Mouse (Mus musculus) heart, embryonic 12.5 days (tissue): ENCODE measurements at regions not wholly inside any gene's neighbourhood (a gene's known extent, or its start where the extent isn't known, plus 50 kb on each side); places are given as distances from the start of the nearest gene placed in this dataset.

Experiments used
- ATAC-seq: fragments of 200-750 bp; cut with Nextera tagmentation; 2 replicates; pipeline ENCODE4 v1.8.0; 2017; ENCODE audit warnings: moderate TSS enrichment, moderate library complexity; ENCODE audit not compliant: insufficient number of reproducible peaks, low FRiP score
- H3K27ac ChIP-seq: fragments of 300-500 bp; sonication (generic); 2 replicates; pipeline ENCODE4 v1.5.1; 2016; ENCODE audit warnings: mild to moderate bottlenecking, moderate library complexity; ENCODE audit not compliant: poor library complexity, severe bottlenecking
- H3K27me3 ChIP-seq: fragments of 300-500 bp; sonication (generic); replicated peaks from 2 replicates; pipeline ENCODE4 v1.6.1; 2016; ENCODE audit warnings: mild to moderate bottlenecking, moderate library complexity
- H3K36me3 ChIP-seq: fragments of 300-500 bp; sonication (generic); 2 replicates; pipeline ENCODE4 v1.6.1; 2016; ENCODE audit warnings: mild to moderate bottlenecking, moderate library complexity
- H3K4me1 ChIP-seq: fragments of 300-500 bp; sonication (generic); replicated peaks from 2 replicates; pipeline ENCODE4 v1.6.1; 2016; ENCODE audit warnings: mild to moderate bottlenecking
- H3K4me2 ChIP-seq: fragments of 300-500 bp; sonication (generic); 2 replicates; pipeline ENCODE4 v1.6.1; 2016; ENCODE audit warnings: mild to moderate bottlenecking, moderate library complexity
- H3K4me3 ChIP-seq: fragments of 300-500 bp; sonication (generic); 2 replicates; pipeline ENCODE4 v1.5.1; 2016; ENCODE audit warnings: mild to moderate bottlenecking
- H3K9ac ChIP-seq: fragments of 300-500 bp; sonication (generic); 2 replicates; pipeline ENCODE4 v1.6.1; 2016; ENCODE audit warnings: mild to moderate bottlenecking, moderate library complexity
- H3K9me3 ChIP-seq: fragments of 300-500 bp; sonication (generic); replicated peaks from 2 replicates; pipeline ENCODE4 v1.6.1; 2016; ENCODE audit warnings: mild to moderate bottlenecking, moderate library complexity
- WGBS: fragments of 180-500 bp; shearing (Covaris S2); methylation state at CpG from one replicate; pipeline ENCODE4 v1.1.7; 2016; 5-methylcytosine and 5-hydroxymethylcytosine counted together

- peaks cover 7% of the 10 kb centered on the region for H3K4me1 ChIP-seq
- ATAC-seq = no peak
- WGBS = 72% methylated on average over 9 of the region's 9 CpGs
- H3K4me2 ChIP-seq = no peak overlapping the region
- no peaks in the 10 kb centered on the region for H3K36me3 ChIP-seq
- H3K9ac ChIP-seq = no peak overlapping the region
- H3K4me3 ChIP-seq = no peak overlapping the region
- H3K9me3 ChIP-seq = no peaks in the 10 kb centered on the region
- H3K27ac ChIP-seq = no peak overlapping the region
- H3K27me3 ChIP-seq = 0 out of 2 replicates have a peak, but pooled peaks cover 3% of the 10 kb centered on the region
These were observed 299.7 kb downstream of the Foxo1 start for GRCm38 (mm10) chr3:52567606-52568372.

DNA sequence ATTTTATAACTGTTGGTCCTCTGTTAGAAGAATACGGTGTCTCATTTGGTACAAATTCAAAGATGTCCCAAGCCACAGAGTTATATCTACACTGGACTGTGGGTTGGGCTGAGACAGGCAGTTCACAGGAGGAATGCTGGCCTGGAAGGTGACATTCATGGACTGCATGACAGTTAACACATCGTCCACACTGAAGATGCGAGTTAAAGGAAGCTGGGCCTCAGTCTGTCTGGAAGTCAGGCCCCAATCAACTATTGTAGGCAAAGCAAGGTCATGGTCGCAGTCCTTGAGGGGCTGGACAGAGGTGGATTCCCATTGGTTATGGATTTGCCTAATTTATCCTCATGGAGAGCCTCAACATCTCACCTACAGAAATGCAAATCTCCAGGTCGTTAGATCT is 295.5 kb downstream of the Foxo1 start:
- H3K9me3 ChIP-seq = no peaks in the 10 kb centered on the region
- H3K27ac ChIP-seq = no peak overlapping the region
- no peak for ATAC-seq
- H3K4me2 ChIP-seq = no peak overlapping the region
- no peak overlapping the region for H3K4me3 ChIP-seq
- H3K4me1 ChIP-seq = peaks cover 7% of the 10 kb centered on the region
- no peaks in the 10 kb centered on the region for H3K36me3 ChIP-seq
- H3K9ac ChIP-seq = no peak overlapping the region
- 70% methylated on average over 5 of the region's 5 CpGs for WGBS
- H3K27me3 ChIP-seq = no peaks in the 10 kb centered on the region

DNA sequence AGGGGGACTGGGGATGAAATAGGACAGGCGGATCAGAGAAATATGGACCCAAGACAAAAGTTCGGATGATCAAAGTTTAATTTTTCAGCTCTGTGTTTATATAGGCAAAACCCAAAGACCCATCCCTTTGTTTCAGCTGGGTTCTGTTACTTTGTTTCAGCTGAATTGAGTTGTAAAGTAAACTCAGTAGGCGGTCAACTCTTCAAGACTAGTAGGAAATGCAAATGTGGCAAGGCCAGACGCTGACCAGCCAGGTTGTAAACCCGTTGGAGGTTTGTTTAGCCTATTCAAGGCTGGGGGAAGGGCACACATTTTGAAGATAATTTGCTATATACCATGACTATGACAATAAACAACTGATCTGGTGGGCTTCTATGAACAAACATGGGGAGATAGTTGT is 294.7 kb downstream of the Foxo1 start:
- H3K9me3 ChIP-seq = no peaks in the 10 kb centered on the region
- H3K36me3 ChIP-seq = no peaks in the 10 kb centered on the region
- no peak overlapping the region for H3K4me3 ChIP-seq
- ATAC-seq = no peak
- no peak overlapping the region for H3K27ac ChIP-seq
- H3K27me3 ChIP-seq = no peaks in the 10 kb centered on the region
- no peak overlapping the region for H3K4me2 ChIP-seq
- WGBS = 57% methylated on average over 5 of the region's 5 CpGs
- H3K9ac ChIP-seq = no peak overlapping the region
- peaks cover 7% of the 10 kb centered on the region for H3K4me1 ChIP-seq

GRCm38 (mm10) chr3:52559481-52559880 is 291.3 kb downstream of the Foxo1 start:
- H3K36me3 ChIP-seq = no peaks in the 10 kb centered on the region
- 77% methylated on average over 10 of the region's 10 CpGs for WGBS
- H3K4me2 ChIP-seq = no peak overlapping the region
- no peaks in the 10 kb centered on the region for H3K9me3 ChIP-seq
- no peak overlapping the region for H3K27ac ChIP-seq
- no peak overlapping the region for H3K4me3 ChIP-seq
- no peaks in the 10 kb centered on the region for H3K4me1 ChIP-seq
- H3K9ac ChIP-seq = no peak overlapping the region
- no peak for ATAC-seq
- no peaks in the 10 kb centered on the region for H3K27me3 ChIP-seq

DNA sequence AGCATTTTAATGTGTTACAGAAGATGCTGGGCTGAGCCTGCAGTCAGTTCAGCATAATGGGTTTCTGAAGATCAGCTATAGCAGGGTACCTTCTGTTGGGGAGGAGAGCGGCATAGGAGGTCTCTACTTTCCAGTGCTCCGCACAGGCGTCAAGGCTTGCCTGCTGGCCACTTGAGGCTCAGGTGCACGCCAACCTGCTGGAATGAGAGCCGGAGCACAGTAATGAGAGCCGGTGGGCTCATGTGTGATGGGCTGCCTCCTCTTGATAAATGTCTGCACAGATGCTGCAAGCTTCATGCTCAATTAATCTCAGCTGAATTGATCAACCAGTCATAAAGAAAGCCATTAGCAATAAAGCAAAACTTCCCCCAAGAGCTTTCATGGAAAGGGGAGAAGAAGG is 290.6 kb downstream of the Foxo1 start:
- no peak overlapping the region for H3K27ac ChIP-seq
- ATAC-seq = no peak
- H3K36me3 ChIP-seq = no peaks in the 10 kb centered on the region
- 92% methylated on average over 6 of the region's 6 CpGs for WGBS
- H3K27me3 ChIP-seq = no peaks in the 10 kb centered on the region
- H3K4me3 ChIP-seq = no peak overlapping the region
- H3K9ac ChIP-seq = no peak overlapping the region
- no peaks in the 10 kb centered on the region for H3K9me3 ChIP-seq
- no peaks in the 10 kb centered on the region for H3K4me1 ChIP-seq
- no peak overlapping the region for H3K4me2 ChIP-seq

GRCm38 (mm10) chr3:52557296-52557695 is 289.2 kb downstream of the Foxo1 start:
- Histone ChIP-seq H3K4me3 (no peak overlapping the region), H3K9ac (no peak overlapping the region), H3K27me3 (no peaks in the 10 kb centered on the region), H3K4me1 (no peaks in the 10 kb centered on the region), H3K9me3 (0 out of 2 replicates have a peak, but pooled peaks cover 3% of the 10 kb centered on the region), H3K36me3 (no peaks in the 10 kb centered on the region), H3K27ac (no peak overlapping the region), H3K4me2 (no peak overlapping the region)
- WGBS = 82% methylated on average over 4 of the region's 4 CpGs
- ATAC-seq = no peak

DNA sequence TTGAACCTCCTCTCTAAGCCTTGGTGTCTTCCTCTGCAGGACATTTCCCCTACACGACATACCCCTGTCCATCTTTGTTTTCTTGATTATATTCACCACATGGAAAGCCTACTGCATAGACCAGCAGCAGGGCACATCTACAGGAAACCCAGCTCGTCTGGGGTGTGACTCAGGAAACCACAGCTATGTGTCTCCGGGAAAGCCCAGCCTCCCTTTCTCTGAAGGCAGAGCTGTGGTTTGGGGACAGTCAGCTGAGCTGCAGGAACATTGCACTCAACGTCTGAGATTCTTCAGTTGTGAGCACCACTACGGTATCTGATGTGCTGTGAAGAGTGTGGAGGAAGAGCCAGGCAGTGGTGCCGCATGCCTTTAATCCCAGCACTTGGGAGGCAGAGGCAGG is 286.9 kb downstream of the Foxo1 start:
- Histone ChIP-seq H3K9ac (no peak overlapping the region), H3K4me3 (no peak overlapping the region), H3K4me2 (no peak overlapping the region), H3K27ac (no peak overlapping the region), H3K27me3 (no peaks in the 10 kb centered on the region), H3K4me1 (no peaks in the 10 kb centered on the region), H3K9me3 (0 out of 2 replicates have a peak, but pooled peaks cover 3% of the 10 kb centered on the region), H3K36me3 (no peaks in the 10 kb centered on the region)
- WGBS = 49% methylated on average over 6 of the region's 6 CpGs
- no peak for ATAC-seq

DNA sequence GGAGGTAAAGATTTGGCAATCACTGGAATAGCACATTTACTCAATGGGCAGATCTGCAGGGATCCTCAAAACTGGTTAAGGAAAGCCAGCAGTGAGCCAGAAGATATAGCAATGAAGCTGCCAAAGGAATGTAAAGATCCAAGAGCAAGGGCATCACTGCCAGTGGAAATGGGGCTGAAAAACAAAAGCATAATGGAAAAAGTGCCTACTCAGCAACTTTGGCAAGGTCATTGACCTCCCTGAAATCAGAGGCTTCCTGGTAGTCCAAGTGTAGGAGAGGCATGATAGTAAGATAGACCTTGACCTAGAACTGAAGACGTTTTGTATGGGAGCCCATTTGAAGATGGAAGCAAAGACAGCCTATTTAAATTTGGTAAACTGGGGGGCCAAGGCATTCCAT is 286.4 kb downstream of the Foxo1 start:
- H3K4me1 ChIP-seq = no peaks in the 10 kb centered on the region
- no peak for ATAC-seq
- no peak overlapping the region for H3K9ac ChIP-seq
- WGBS = 65% methylated on average over 1 of the region's 1 CpGs
- no peak overlapping the region for H3K4me2 ChIP-seq
- 0 out of 2 replicates have a peak, but pooled peaks cover 3% of the 10 kb centered on the region for H3K9me3 ChIP-seq
- H3K27ac ChIP-seq = no peak overlapping the region
- H3K4me3 ChIP-seq = no peak overlapping the region
- no peaks in the 10 kb centered on the region for H3K36me3 ChIP-seq
- H3K27me3 ChIP-seq = no peaks in the 10 kb centered on the region

- Histone ChIP-seq H3K27me3 (0 out of 2 replicates have a peak, but pooled peaks cover 4% of the 10 kb centered on the region), H3K9me3 (0 out of 2 replicates have a peak, but pooled peaks cover under 1% of the 10 kb centered on the region), H3K9ac (no peak overlapping the region), H3K27ac (no peak overlapping the region), H3K36me3 (no peaks in the 10 kb centered on the region), H3K4me1 (no peaks in the 10 kb centered on the region; the same call in 1 of the 2 replicates), H3K4me3 (no peak overlapping the region), H3K4me2 (no peak overlapping the region)
- WGBS = 64% methylated on average over 6 of the region's 6 CpGs
- ATAC-seq = no peak
These were observed 280.2 kb downstream of the Foxo1 start for GRCm38 (mm10) chr3:52548201-52548893.

DNA sequence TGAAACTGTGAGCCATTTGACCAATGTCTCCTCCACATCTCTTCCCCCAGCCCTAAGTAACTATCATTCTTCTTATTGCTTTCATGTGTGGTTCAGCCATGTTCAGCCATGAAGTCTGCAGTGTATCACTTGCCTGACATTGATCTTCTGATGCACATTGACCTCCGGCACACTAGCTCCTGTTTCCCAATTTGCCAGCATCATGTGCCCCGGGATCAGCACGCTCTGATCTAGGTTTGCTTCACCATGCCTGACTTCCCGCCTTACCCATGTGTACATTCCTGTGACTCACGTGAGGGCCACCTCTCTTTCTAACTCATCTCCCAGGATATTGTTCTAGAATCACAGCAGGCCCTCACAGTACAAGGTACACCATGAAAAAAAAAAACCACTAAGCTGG is 277.9 kb downstream of the Foxo1 start:
- Histone ChIP-seq H3K27ac (no peak overlapping the region), H3K4me1 (peaks cover 3% of the 10 kb centered on the region), H3K4me2 (no peak overlapping the region), H3K4me3 (no peak overlapping the region), H3K27me3 (0 out of 2 replicates have a peak, but pooled peaks cover 4% of the 10 kb centered on the region), H3K9ac (no peak overlapping the region), H3K9me3 (no peaks in the 10 kb centered on the region), H3K36me3 (no peaks in the 10 kb centered on the region)
- ATAC-seq = no peak
- WGBS = 84% methylated on average over 5 of the region's 5 CpGs

- Histone ChIP-seq H3K27me3 (0 out of 2 replicates have a peak, but pooled peaks cover 4% of the 10 kb centered on the region), H3K4me3 (no peak overlapping the region), H3K27ac (no peak overlapping the region), H3K4me1 (peaks cover 15% of the 10 kb centered on the region), H3K4me2 (no peak overlapping the region), H3K9ac (no peak overlapping the region), H3K9me3 (no peaks in the 10 kb centered on the region), H3K36me3 (no peaks in the 10 kb centered on the region)
- 68% methylated on average over 6 of the region's 6 CpGs for WGBS
- no peak for ATAC-seq
These were observed 274.9 kb downstream of the Foxo1 start for GRCm38 (mm10) chr3:52543006-52543405.
